Mouse (Mus musculus) ES-Bruce4 (cell line): ENCODE measurements around the gene Hoxb4. TPM values are rescaled to one million over a fixed set of nuclear protein-coding genes. Genes with fewer than 3 reads are reported as not detected.

Experiments used
- H3K27ac ChIP-seq: 2 replicates; pipeline ENCODE4 v1.5.1; 2012; ENCODE audit warnings: low read length, inconsistent platforms; ENCODE audit not compliant: insufficient read depth
- H3K27me3 ChIP-seq: 2 replicates; pipeline ENCODE4 v1.6.1; 2012; ENCODE audit warnings: mild to moderate bottlenecking, low read length, inconsistent platforms; ENCODE audit not compliant: control insufficient read depth, poor library complexity, insufficient read depth, severe bottlenecking
- H3K36me3 ChIP-seq: 2 replicates; pipeline ENCODE4 v1.6.1; 2012; ENCODE audit warnings: inconsistent platforms, mild to moderate bottlenecking, low read length, moderate library complexity; ENCODE audit not compliant: control insufficient read depth, poor library complexity, insufficient read depth, severe bottlenecking
- H3K4me1 ChIP-seq: one replicate; pipeline ENCODE4 v1.8.1; 2011; ENCODE audit warnings: low read length; ENCODE audit not compliant: control insufficient read depth, insufficient read depth
- H3K4me3 ChIP-seq: 2 replicates; pipeline ENCODE4 v1.5.1; 2011; ENCODE audit warnings: low read depth, mild to moderate bottlenecking, low read length
- H3K9ac ChIP-seq: 2 replicates; pipeline ENCODE4 v1.6.1; 2012; ENCODE audit warnings: low read depth, mild to moderate bottlenecking, inconsistent platforms; ENCODE audit not compliant: poor library complexity, severe bottlenecking
- H3K9me3 ChIP-seq: replicated peaks from 2 replicates; pipeline ENCODE4 v1.6.1; 2012; ENCODE audit warnings: mild to moderate bottlenecking, low read length, inconsistent platforms; ENCODE audit not compliant: control insufficient read depth, poor library complexity, insufficient read depth, severe bottlenecking
- CTCF ChIP-seq: IDR thresholded peaks from one replicate; pipeline ENCODE4 v1.8.1; 2011; ENCODE audit warnings: low read depth, low read length
- EP300 ChIP-seq: IDR thresholded peaks from 2 replicates; pipeline ENCODE4 v1.6.1; 2011; ENCODE audit warnings: low read depth, low read length; ENCODE audit not compliant: insufficient read depth
- POLR2A ChIP-seq: IDR thresholded peaks from one replicate; pipeline ENCODE4 v1.8.1; 2011; ENCODE audit warnings: low read length; ENCODE audit not compliant: insufficient read depth
- polyA plus RNA-seq: library from polyadenylated mRNA; stranded (reverse); fragments of >200 nt; gene quantifications from 2 replicates; pipeline ENCODE4 v1.2.4, GENCODE M21; 2011; ENCODE audit warnings: low read depth; ENCODE audit not compliant: missing spikeins, insufficient read depth, insufficient read length

Gene Hoxb4
- polyA plus RNA-seq, 1 experiment: 0.70 TPM

DNA sequence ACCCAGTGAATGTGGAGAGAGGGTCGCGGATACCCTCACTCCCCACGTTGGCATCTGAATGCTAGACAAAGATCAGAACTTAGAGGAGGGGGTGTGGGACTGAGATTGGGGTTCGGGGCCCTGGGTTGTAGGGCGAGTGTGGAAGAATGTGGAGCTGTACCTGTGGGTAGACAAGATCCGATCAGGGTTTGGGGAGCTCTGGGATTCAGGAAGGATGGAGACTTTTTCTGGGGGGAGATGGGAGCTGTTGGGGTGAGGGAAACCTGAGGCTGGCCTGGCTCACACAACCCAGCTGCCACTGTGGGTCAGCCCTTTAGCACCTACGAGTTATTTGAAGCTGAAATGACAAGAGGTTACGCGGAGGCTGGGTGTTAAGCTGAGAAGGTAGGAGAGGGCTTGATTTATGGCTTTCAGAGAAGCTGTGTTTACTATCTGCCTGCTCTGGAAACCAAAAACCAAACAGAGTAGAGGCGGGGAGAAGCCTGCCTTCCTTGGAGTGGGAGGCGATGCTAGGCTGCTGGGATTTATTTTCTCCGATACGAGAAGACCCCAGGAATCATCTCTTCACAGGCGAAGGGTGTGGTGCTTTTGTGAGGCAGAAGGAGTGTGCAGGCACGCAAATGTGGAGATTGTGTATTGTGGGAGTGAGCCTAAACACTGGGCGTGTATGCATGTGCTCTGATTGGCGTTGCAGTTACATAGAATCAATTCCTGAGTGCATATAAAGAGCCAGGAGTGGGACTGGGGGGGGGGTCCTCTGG, 15.4 kb downstream of the Hoxb4 start:
- Histone ChIP-seq H3K9me3 (no peaks in the 10 kb centered on the region), H3K27me3 (peaks cover 61% of the 10 kb centered on the region), H3K4me1 (peaks cover 2% of the 10 kb centered on the region), H3K4me3 (0 out of 2 replicates have a peak overlapping the region, but pooled peaks have one; percentile 24), H3K36me3 (no peaks in the 10 kb centered on the region), H3K27ac (no peak overlapping the region), H3K9ac (no peak overlapping the region)
- TF ChIP-seq EP300 (no peak), CTCF (no peak), POLR2A (no peak)

DNA sequence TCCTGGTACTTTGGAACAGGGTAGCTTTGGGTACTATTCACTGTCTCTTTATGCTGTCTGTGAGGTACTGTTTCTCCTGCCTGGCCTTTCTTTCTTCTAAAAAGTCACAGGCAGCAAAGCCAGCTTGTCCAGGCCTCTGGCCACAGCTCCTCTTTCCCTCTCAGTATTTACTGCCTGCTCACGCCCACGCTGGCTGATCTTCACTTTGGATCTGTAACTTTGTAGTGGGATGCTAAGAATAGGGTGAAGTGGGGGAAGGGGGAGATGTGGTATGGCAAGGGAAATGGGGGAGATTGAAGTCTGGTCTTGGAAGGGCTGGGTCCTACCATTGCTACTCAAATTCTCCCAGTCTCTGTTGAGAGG, 15.9 kb downstream of the Hoxb4 start:
- H3K27ac ChIP-seq: no peak overlapping the region
- no peaks in the 10 kb centered on the region for H3K9me3 ChIP-seq
- no peaks in the 10 kb centered on the region for H3K36me3 ChIP-seq
- H3K4me3 ChIP-seq: no peak overlapping the region
- H3K9ac ChIP-seq: no peak overlapping the region
- no peak for TF ChIP-seq POLR2A
- TF ChIP-seq CTCF: no peak
- TF ChIP-seq EP300: no peak
- peaks cover 2% of the 10 kb centered on the region for H3K4me1 ChIP-seq
- H3K27me3 ChIP-seq: peaks cover 62% of the 10 kb centered on the region

DNA sequence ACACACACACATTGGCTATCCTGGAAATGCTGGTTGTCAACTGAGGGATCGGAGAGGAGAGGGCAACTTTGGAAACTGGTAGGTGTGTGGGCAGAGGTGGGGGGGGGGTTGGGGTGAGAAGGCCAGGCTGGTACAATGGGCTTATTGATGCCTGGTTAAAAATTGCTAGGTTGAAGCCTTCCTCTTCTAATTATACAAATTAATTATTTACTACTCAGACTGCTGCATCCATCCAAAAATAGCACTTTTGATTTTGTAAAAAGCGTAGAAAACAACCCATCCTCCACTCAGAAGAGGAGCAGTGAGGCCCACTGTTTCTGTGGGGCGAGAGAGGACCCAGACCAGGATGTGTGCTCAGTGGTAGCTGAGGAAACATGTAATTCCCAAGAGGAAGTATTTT, 16.9 kb downstream of the Hoxb4 start:
- no peak overlapping the region for H3K4me3 ChIP-seq
- H3K27ac ChIP-seq: no peak overlapping the region
- H3K9me3 ChIP-seq: no peaks in the 10 kb centered on the region

GRCm38 (mm10) chr11:96336597-96336996, 18.5 kb downstream of the Hoxb4 start:
- Histone ChIP-seq H3K4me3 (no peak overlapping the region), H3K9me3 (no peaks in the 10 kb centered on the region), H3K9ac (no peak overlapping the region), H3K27ac (no peak overlapping the region), H3K36me3 (no peaks in the 10 kb centered on the region), H3K4me1 (peaks cover 2% of the 10 kb centered on the region), H3K27me3 (peaks cover 72% of the 10 kb centered on the region)
- TF ChIP-seq POLR2A (no peak), EP300 (no peak), CTCF (no peak)

More for the DNA sequence above, 16.9 kb downstream of the Hoxb4 start:
- Histone ChIP-seq H3K27me3 (peaks cover 67% of the 10 kb centered on the region), H3K4me1 (peaks cover 2% of the 10 kb centered on the region), H3K36me3 (no peaks in the 10 kb centered on the region), H3K9ac (no peak overlapping the region)
- TF ChIP-seq EP300: no peak
- TF ChIP-seq CTCF: no peak
- TF ChIP-seq POLR2A: no peak

DNA sequence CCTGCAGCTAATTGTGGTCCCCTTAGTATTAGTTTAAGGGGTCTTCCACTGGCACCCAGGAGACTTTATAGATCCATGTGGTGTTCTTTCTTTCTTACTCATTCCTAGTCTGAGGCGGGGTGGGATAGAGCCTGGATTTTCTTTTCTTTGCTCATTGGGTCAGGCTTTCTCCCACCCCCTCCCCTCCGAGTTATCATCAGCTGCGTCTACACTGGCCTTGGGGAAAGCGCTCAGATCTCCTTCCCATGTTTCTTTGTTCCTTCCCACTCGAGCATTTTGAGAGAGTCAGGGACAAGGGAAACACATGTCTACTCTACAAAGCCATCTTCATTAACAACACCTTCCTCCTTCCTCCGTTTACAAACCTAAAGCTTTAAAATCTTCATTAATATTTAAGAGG, 19.0 kb downstream of the Hoxb4 start:
- H3K9me3 ChIP-seq: no peaks in the 10 kb centered on the region
- peaks cover 71% of the 10 kb centered on the region for H3K27me3 ChIP-seq
- no peaks in the 10 kb centered on the region for H3K4me1 ChIP-seq
- H3K27ac ChIP-seq: no peak overlapping the region
- no peak overlapping the region for H3K9ac ChIP-seq
- no peak overlapping the region for H3K4me3 ChIP-seq
- H3K36me3 ChIP-seq: no peaks in the 10 kb centered on the region
- TF ChIP-seq POLR2A (no peak), EP300 (no peak), CTCF (no peak)

DNA sequence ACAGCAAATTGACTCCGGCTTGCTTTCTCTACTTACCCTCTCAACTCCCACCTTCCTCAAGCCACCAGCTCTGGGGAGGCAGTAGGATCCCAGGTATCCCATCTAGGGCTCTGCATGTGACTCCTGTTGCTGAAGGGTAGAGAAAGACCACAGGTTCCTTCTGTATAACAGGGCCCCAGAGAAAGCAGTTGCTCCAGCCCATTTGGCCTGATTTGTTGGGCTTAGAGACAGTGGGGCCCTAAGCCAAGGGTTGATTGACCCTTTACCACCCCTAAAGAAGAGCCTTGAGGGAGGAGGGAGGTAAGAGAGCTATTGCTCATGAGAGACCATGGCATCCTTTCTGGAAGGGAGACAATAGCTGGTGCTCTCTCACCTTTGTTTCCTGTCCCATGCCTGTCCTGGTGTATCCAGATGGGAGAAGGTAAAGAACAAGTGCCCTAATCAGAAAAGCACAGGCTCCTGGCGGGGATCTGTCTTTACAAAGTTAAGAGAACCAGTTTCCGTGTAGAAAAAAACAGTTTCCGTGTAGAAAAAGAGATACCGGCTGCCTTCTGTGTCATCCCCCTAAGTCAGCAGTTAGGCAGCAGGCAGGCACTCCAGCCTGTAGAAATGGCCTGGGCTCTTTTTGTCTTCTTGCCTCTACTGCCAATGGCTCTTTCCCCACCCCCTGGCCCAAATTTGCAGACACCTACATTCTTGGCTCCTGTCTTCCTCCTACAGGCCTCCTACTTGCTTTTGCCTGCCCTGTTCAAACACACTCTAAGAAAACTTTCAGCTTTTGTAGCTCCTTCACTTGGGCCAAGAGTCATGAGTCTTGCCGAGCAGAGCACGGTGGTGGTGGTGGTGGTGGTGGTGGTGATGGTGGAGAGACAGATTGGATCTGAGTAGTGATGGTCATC, 21.1 kb downstream of the Hoxb4 start:
- Histone ChIP-seq H3K27me3 (peaks cover 70% of the 10 kb centered on the region), H3K9ac (no peak overlapping the region), H3K4me3 (no peak overlapping the region), H3K36me3 (no peaks in the 10 kb centered on the region), H3K4me1 (no peaks in the 10 kb centered on the region), H3K9me3 (no peaks in the 10 kb centered on the region), H3K27ac (no peak overlapping the region)
- no peak for TF ChIP-seq POLR2A
- no peak for TF ChIP-seq EP300
- TF ChIP-seq CTCF: no peak
